Mouse (Mus musculus) spleen, adult 2 months (tissue): ENCODE data around the gene Mtss1l.

Experiments used
- CTCF ChIP-seq: fragments of 200-500 bp; IDR thresholded peaks from 2 replicates; pipeline ENCODE4 v1.5.1; 2011; ENCODE audit warnings: mild to moderate bottlenecking, inconsistent platforms; ENCODE audit not compliant: insufficient read depth, insufficient read length, insufficient replicate concordance; ENCODE audit errors: extremely low read depth
- POLR2A ChIP-seq: fragments of 200-500 bp; IDR thresholded peaks from 2 replicates; pipeline ENCODE4 v1.6.1; 2011; ENCODE audit warnings: low read depth, low read length, inconsistent platforms

GRCm38 (mm10) chr8:110760280-110760940 lies 39.1 kb downstream of the Mtss1l start:
- no peak for TF ChIP-seq CTCF
- TF ChIP-seq POLR2A, result no peak
